Mouse (Mus musculus): Measurements from ENCODE around the gene Esrra.

DNA sequence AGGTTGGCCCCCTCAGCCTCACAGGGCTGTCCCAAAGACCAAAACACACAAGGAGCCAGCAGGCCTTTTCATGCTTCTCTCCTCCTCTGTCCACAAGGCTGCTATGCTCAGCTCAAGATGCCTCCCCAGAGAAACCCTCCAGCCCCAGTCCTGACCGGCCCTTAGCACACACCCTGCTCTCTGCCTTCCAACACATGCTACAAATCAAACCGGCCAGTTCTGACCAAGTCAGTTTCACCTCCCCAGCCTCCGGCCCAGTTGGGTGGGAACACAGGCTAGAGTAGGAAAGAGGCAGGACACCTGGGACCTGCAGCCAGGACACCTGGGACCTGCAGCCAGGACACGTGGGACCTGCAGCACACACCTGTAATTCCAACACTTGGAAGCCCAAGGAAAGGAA lies 5.1 kb downstream of the Esrra start:
- no peak for TF ChIP-seq CTCF (conservative IDR thresholded peaks at IDR 0.05; ENCODE audit: low read length)
- TF ChIP-seq NANOG (IDR thresholded peaks at IDR 0.05; ENCODE audit: borderline replicate concordance, low read length): no peak
